Mouse (Mus musculus): Measurements from ENCODE around the gene Stard13.

DNA sequence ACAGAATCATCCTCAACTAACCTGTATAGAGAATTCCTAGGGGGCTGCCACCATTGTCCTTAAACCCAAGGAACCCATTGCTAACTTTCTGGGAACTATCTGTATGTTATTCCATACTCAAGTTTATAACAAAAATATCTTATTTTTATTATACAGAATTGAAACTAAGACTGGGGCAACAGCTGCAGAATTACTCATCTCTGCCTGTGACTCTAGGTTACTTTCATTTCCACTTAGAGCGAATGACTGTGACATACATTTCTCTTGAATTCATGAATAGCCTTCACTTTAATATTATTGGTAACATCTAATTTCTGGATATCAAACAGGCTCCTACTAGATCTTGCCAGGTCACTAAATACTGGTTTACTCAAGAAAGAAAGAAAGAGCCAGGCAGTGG is 22.8 kb downstream of the Stard13 start:
- TF ChIP-seq ZNF384 (IDR thresholded peaks at IDR 0.05; ENCODE audit: low read depth, low read length): no peak
- no peak for TF ChIP-seq HCFC1 (IDR thresholded peaks at IDR 0.05; ENCODE audit: borderline replicate concordance, insufficient read depth, low read length)
- no peak for TF ChIP-seq CHD2 (IDR thresholded peaks at IDR 0.05; ENCODE audit: low read depth, low read length)
- TF ChIP-seq ZC3H11A (IDR thresholded peaks at IDR 0.05; ENCODE audit: borderline replicate concordance, low read depth, low read length): no peak
- TF ChIP-seq MAFK (IDR thresholded peaks at IDR 0.05; ENCODE audit: insufficient read depth, low read depth, low read length): no peak

Measured in ES-E14 (cell line).